Mouse (Mus musculus): ENCODE data around the gene Tns1.

DNA sequence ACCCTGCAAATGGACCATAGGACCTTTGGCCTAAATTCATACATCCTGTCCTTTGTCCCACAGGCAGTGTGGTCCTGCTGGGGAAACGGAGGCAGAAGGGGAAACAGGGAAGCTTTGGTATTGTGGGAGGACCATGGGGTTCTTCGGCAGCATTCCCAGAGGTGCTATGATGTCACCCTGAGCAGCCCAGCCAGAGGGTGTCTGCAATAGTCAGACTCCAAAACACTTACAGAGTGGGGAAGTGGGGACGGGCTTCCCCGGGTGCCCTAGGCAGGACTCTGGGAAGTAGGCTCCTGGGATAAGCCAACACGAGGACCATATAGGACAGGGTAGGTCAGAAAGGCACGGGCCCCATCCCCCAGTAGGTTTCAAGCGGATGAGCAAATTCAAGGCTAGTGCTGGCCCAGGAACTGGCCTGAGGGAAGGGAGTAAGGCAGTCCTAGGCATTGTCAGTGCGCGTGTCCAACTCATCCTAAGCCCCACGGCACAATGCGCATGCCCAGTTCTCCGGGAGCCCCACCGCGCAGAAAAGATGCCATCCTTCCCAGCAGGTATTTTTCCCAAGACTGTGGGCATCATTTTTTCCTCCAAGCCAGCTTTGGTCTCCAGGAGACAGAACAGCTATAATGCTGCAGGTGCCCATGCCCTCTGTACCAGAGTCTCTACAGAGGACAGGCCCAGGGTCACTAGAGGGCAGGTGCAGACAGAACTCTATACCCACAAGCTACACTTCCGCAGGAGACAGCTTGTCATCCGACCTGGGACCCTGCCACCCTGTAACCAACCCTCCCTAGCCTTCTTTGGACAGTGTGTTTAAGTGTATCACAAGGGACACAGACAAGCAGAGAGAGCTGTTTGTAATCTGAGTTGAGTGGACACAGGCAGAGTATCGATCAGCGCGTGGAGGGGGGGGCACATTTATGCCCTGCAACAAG is 210.9 kb downstream of the Tns1 start:
- TF ChIP-seq CTCF (IDR thresholded peaks at IDR 0.05; ENCODE audit: low read depth, low read length) (no peak), POLR2A (IDR thresholded peaks at IDR 0.05; ENCODE audit: extremely low read depth, insufficient read depth, low read length) (no peak)

Data from liver, adult 2 months (tissue).